Mouse (Mus musculus) testis, adult 2 months (tissue): ENCODE data around the gene Klf4.

Experiments
- CTCF ChIP-seq: fragments of 200-500 bp; IDR thresholded peaks from 2 replicates; pipeline ENCODE4 v1.5.1; 2012; ENCODE audit warnings: low read depth, mild to moderate bottlenecking, inconsistent platforms, low read length, moderate library complexity; ENCODE audit not compliant: control insufficient read depth, insufficient read depth, insufficient replicate concordance
- POLR2A ChIP-seq: fragments of 200-500 bp; IDR thresholded peaks from 2 replicates; pipeline ENCODE4 v1.6.1; 2012; ENCODE audit warnings: low read depth, mild to moderate bottlenecking, inconsistent platforms, low read length, moderate library complexity; ENCODE audit not compliant: control insufficient read depth

- no peak for TF ChIP-seq CTCF
- TF ChIP-seq POLR2A: no peak
Measured at GRCm38 (mm10) chr4:55526247-55527115, 5.8 kb downstream of the Klf4 start.
